Mouse (Mus musculus) spleen, adult 12 weeks (tissue): ENCODE data around the gene Pus7.
"Not testable (repeated sequence)": the region's sequence is repeated elsewhere in the genome, so short reads cannot be mapped to it uniquely, and the experiment has no call there.

Experiments used
- DNase-seq: peaks from one replicate; pipeline ENCODE4 v3.0.0; 2022; ENCODE audit warnings: low spot score

Gene Pus7

GRCm38 (mm10) chr5:23755591-23755990, 27.9 kb downstream of the Pus7 start:
- DNase-seq: no peak

GRCm38 (mm10) chr5:23749882-23750281, 33.6 kb downstream of the Pus7 start:
- DNase-seq: no peak

- no peak for DNase-seq
Observed at GRCm38 (mm10) chr5:23743261-23743660, 40.2 kb downstream of the Pus7 start.

GRCm38 (mm10) chr5:23737111-23737510, 46.4 kb downstream of the Pus7 start:
- DNase-seq: no peak

- DNase-seq: no peak
Observed at GRCm38 (mm10) chr5:23736366-23736765, 47.1 kb downstream of the Pus7 start.

GRCm38 (mm10) chr5:23721956-23722355, 61.6 kb downstream of the Pus7 start:
- no peak for DNase-seq

- DNase-seq: no peak
Observed at GRCm38 (mm10) chr5:23718881-23719328, 64.6 kb downstream of the Pus7 start.

- DNase-seq: no peak
Observed at GRCm38 (mm10) chr5:23718182-23718534, 65.4 kb downstream of the Pus7 start.

GRCm38 (mm10) chr5:23717469-23718181, 65.9 kb downstream of the Pus7 start:
- no peak for DNase-seq

GRCm38 (mm10) chr5:23713401-23714335, 69.8 kb downstream of the Pus7 start:
- DNase-seq: no peak

GRCm38 (mm10) chr5:23712130-23713001, 71.1 kb downstream of the Pus7 start:
- DNase-seq: no peak

- not testable (repeated sequence) for DNase-seq
Observed at GRCm38 (mm10) chr5:23711671-23712129, 71.8 kb downstream of the Pus7 start.

- no peak for DNase-seq
Observed at GRCm38 (mm10) chr5:23711244-23711643, 72.3 kb downstream of the Pus7 start.

- DNase-seq: no peak
Observed at GRCm38 (mm10) chr5:23709661-23710060, 73.8 kb downstream of the Pus7 start.

- not testable (repeated sequence) for DNase-seq
Observed at GRCm38 (mm10) chr5:23706601-23707597, 76.6 kb downstream of the Pus7 start.

GRCm38 (mm10) chr5:23697457-23697856, 86.1 kb downstream of the Pus7 start:
- DNase-seq: no peak
